Mouse (Mus musculus) right cerebral cortex, postnatal 36 days (tissue): ENCODE measurements at regions not wholly inside any gene's neighbourhood (a gene's known extent, or its start where the extent isn't known, plus 50 kb on each side); places are given as distances from the start of the nearest gene placed in this dataset.

Experiments
- DNase-seq, 2 experiments: peaks; one replicate each; pipeline ENCODE4 v3.0.0; 2022; ENCODE audit warnings: low spot score in 2 of 2, mixed read lengths in 1 of 2

- DNase-seq, result no peak
Measured at GRCm38 (mm10) chr16:55447581-55447980, 149.8 kb upstream of the Zpld1 start.

GRCm38 (mm10) chr16:55442821-55443581 lies 145.2 kb upstream of the Zpld1 start:
- DNase-seq, result no peak

- peak in 1 of 2 experiments; percentile 4 for DNase-seq
Measured at GRCm38 (mm10) chr16:55435139-55435968, 137.6 kb upstream of the Zpld1 start.

- DNase-seq, result no peak
Measured at GRCm38 (mm10) chr16:55421569-55422342, 124.0 kb upstream of the Zpld1 start.

- DNase-seq, result no peak
Measured at GRCm38 (mm10) chr16:55420876-55421568, 123.2 kb upstream of the Zpld1 start.

GRCm38 (mm10) chr16:55418871-55419270 lies 121.1 kb upstream of the Zpld1 start:
- no peak for DNase-seq

GRCm38 (mm10) chr16:55400818-55401217 lies 103.0 kb upstream of the Zpld1 start:
- no peak for DNase-seq

- no peak for DNase-seq
Measured at GRCm38 (mm10) chr16:55394864-55395263, 97.1 kb upstream of the Zpld1 start.

- no peak for DNase-seq
Measured at GRCm38 (mm10) chr16:55390400-55390799, 92.6 kb upstream of the Zpld1 start.

- no peak for DNase-seq
Measured at GRCm38 (mm10) chr16:55379996-55380395, 82.2 kb upstream of the Zpld1 start.

- DNase-seq, result no peak
Measured at GRCm38 (mm10) chr16:55379189-55379588, 81.4 kb upstream of the Zpld1 start.

- no peak for DNase-seq
Measured at GRCm38 (mm10) chr16:55378701-55379100, 80.9 kb upstream of the Zpld1 start.

- no peak for DNase-seq
Measured at GRCm38 (mm10) chr16:55375922-55376321, 78.1 kb upstream of the Zpld1 start.

- no peak for DNase-seq
Measured at GRCm38 (mm10) chr16:55357686-55358085, 59.9 kb upstream of the Zpld1 start.

- no peak for DNase-seq
Measured at GRCm38 (mm10) chr16:55356097-55356496, 58.3 kb upstream of the Zpld1 start.
